Mouse (Mus musculus) stomach, embryonic 14.5 days (tissue): Measurements from ENCODE around the gene Vwa2. TPM values are rescaled to one million over a fixed set of nuclear protein-coding genes. Genes with fewer than 3 reads are reported as not detected.

Experiments
- ATAC-seq: fragments of 200-750 bp; cut with Nextera tagmentation; 2 replicates; pipeline ENCODE4 v1.8.0; 2017; ENCODE audit warnings: low read depth, moderate TSS enrichment; ENCODE audit not compliant: insufficient number of reproducible peaks, insufficient read depth, low FRiP score
- H3K27ac ChIP-seq: fragments of 300-500 bp; sonication (generic); 2 replicates; pipeline ENCODE4 v1.5.1; 2014; ENCODE audit warnings: mild to moderate bottlenecking, low read length, moderate library complexity, mixed read lengths
- H3K27me3 ChIP-seq: fragments of 300-500 bp; sonication (generic); 2 replicates; pipeline ENCODE4 v1.6.1; 2014; ENCODE audit warnings: low read length, control low read depth, mixed read lengths; ENCODE audit not compliant: control insufficient read depth, insufficient read depth
- H3K36me3 ChIP-seq: fragments of 300-500 bp; sonication (generic); 2 replicates; pipeline ENCODE4 v1.6.1; 2014; ENCODE audit warnings: mild to moderate bottlenecking, control low read depth, low read length, moderate library complexity, mixed read lengths; ENCODE audit not compliant: control insufficient read depth, insufficient read depth
- H3K4me1 ChIP-seq: fragments of 300-500 bp; sonication (generic); 2 replicates; pipeline ENCODE4 v1.6.1; 2014; ENCODE audit warnings: low read length, control low read depth, mixed read lengths; ENCODE audit not compliant: control insufficient read depth, insufficient read depth
- H3K4me2 ChIP-seq: fragments of 300-500 bp; sonication (generic); replicated peaks from 2 replicates; pipeline ENCODE4 v1.6.1; 2014; ENCODE audit warnings: low read depth, low read length, control low read depth
- H3K4me3 ChIP-seq: fragments of 300-500 bp; sonication (generic); 2 replicates; pipeline ENCODE4 v1.5.1; 2014; ENCODE audit warnings: low read depth, low read length, control low read depth
- H3K9ac ChIP-seq: fragments of 300-500 bp; sonication (generic); replicated peaks from 2 replicates; pipeline ENCODE4 v1.6.1; 2014; ENCODE audit warnings: low read depth, mild to moderate bottlenecking, control low read depth, low read length, moderate library complexity, mixed read lengths
- H3K9me3 ChIP-seq: fragments of 300-500 bp; sonication (generic); 2 replicates; pipeline ENCODE4 v1.6.1; 2016; ENCODE audit warnings: low read depth, low read length, control low read depth; ENCODE audit not compliant: control insufficient read depth
- WGBS: fragments of 180-500 bp; shearing (Covaris S2); extraction: QIAGEN DNeasy Blood & Tissue Kit; methylation state at CpG from one replicate; pipeline ENCODE4 v1.1.7; 2014; 5-methylcytosine and 5-hydroxymethylcytosine counted together
- polyA plus RNA-seq: library from polyadenylated mRNA; unstranded; fragments of >200 nt; fragmentation: Nextera tagmentation; extraction: Ambion mirVana; gene quantifications from 2 replicates; pipeline ENCODE4 v1.2.1, GENCODE M21; 2014

The Vwa2 gene
- polyA plus RNA-seq, 1 experiment from 2014 or later: 3.3 TPM

DNA sequence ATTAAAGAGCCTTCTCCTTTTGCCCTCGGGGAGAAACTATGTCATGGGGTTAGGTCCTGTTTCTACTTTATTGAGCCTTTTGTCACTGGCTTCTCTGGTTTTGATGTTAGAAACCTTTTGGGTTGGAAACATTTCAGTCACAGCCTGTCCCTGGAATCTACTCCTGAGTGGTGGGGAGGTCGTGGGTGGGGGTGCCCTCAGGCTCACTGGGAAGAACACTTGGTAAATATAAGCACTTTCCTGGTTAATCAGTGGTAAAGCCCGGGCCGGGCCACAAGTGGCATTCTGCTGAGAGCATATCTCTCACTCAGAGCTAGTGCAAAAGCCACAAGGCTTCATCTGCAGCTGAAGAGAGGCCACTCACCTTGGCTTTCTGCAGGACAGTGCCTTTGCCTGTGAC lies 39.7 kb downstream of the Vwa2 start:
- H3K36me3 ChIP-seq: peaks cover 12% of the 10 kb centered on the region
- no peaks in the 10 kb centered on the region for H3K27me3 ChIP-seq
- no peak overlapping the region for H3K4me3 ChIP-seq
- WGBS: 73% methylated on average over 4 of the region's 4 CpGs
- no peaks in the 10 kb centered on the region for H3K9me3 ChIP-seq
- H3K27ac ChIP-seq: no peak overlapping the region
- H3K9ac ChIP-seq: no peak overlapping the region
- H3K4me2 ChIP-seq: no peak overlapping the region
- 0 out of 2 replicates have a peak, but pooled peaks cover 4% of the 10 kb centered on the region for H3K4me1 ChIP-seq
- ATAC-seq: no peak

DNA sequence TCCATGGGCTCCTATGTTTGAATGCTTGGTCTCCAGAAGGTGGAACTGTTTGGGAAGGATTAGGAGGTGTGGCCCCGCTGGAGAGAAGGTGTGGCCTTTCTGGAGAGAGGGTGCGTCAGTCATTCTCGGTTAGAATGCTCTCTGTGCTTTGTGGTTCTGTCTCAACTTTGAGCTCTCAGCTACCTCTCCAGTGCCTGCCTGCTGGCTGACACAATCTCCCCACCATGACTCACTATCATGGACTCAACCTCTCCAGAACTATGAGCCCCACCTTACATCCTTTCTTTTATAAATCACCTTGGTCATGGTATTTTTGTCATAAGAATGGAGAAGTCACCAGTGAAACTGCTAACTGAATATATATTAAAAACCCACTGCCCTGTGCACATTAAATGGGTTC lies 40.6 kb downstream of the Vwa2 start:
- 95% methylated on average over 3 of the region's 3 CpGs for WGBS
- Histone ChIP-seq H3K4me3 (no peak overlapping the region), H3K4me2 (no peak overlapping the region), H3K4me1 (0 out of 2 replicates have a peak, but pooled peaks cover 4% of the 10 kb centered on the region), H3K36me3 (peaks cover 12% of the 10 kb centered on the region), H3K27me3 (no peaks in the 10 kb centered on the region), H3K9ac (no peak overlapping the region), H3K9me3 (no peaks in the 10 kb centered on the region), H3K27ac (peak overlapping the region; percentile 21; the same call in 1 of the 2 replicates)
- ATAC-seq: no peak

DNA sequence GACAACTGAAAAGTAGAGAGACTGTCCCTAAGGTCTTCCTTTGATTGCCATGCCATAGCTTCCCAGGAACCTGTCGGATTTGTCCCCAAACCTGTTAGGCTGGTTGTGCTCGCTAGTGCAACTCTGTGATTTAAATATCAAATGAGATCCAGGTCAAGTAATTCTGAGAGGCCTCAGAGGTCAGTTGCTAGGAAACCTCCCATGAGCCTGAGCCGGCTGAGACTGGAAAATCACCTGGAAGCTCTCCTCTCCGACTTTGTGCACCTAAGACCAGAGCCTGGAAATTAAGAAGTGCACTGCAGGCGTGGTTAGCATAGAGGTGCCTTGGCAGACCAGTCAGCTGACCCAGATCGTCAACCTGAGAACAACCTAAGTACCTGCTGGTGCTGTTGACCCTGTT lies 41.0 kb downstream of the Vwa2 start:
- Histone ChIP-seq H3K36me3 (peaks cover 12% of the 10 kb centered on the region), H3K27ac (peak overlapping the region; percentile 52; the same call in 1 of the 2 replicates), H3K4me3 (no peak overlapping the region), H3K9me3 (no peaks in the 10 kb centered on the region), H3K4me1 (0 out of 2 replicates have a peak, but pooled peaks cover 4% of the 10 kb centered on the region), H3K9ac (no peak overlapping the region), H3K27me3 (no peaks in the 10 kb centered on the region), H3K4me2 (no peak overlapping the region)
- 43% methylated on average over 6 of the region's 6 CpGs for WGBS
- peak; percentile 67 for ATAC-seq

DNA sequence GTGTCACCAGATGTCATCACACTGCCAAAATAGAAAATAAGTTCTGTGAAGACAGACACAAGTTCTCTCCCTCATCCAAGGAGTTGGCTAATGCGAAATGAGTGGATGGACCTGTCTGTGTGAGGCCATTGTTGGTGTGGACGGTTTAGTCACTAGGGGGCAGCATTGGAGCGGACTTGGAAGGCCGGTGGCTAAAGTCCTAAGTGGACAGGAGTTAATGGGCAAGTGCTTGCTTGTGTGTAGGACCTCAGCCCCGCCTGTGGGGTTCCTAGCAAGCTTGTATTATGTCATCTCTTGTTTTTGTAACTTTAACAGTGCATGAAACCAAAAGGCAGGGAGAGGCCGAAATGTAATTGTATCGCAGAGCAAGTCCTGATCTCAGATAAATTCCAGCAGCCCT lies 45.6 kb downstream of the Vwa2 start:
- peak; percentile 50; the same call in 1 of the 2 replicates for ATAC-seq
- H3K9me3 ChIP-seq: no peaks in the 10 kb centered on the region
- no peak overlapping the region for H3K27ac ChIP-seq
- H3K9ac ChIP-seq: no peak overlapping the region
- no peak overlapping the region for H3K4me3 ChIP-seq
- no peaks in the 10 kb centered on the region for H3K27me3 ChIP-seq
- 0 out of 2 replicates have a peak, but pooled peaks cover 4% of the 10 kb centered on the region for H3K4me1 ChIP-seq
- H3K36me3 ChIP-seq: peaks cover 4% of the 10 kb centered on the region
- WGBS: 15% methylated on average over 7 of the region's 7 CpGs
- no peak overlapping the region for H3K4me2 ChIP-seq

DNA sequence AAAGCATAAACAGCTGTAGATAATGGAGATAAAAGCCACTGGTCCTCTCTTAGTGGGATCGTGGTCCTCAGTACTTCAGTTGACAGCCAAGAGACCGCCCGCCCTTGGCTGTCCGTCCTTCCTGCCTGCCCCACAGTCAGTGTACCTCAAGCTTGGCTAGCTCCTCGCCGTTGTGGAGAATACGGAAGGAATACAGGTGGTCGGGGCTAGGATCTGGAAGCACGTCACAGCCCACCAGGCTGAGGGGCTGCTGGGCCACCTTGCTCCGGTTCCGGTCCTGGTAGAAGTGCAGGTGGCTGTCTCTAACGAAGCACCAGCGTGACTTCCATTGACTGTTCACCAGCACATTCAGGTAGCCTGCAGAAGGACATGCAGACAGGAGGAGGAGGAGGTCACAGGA lies 46.2 kb downstream of the Vwa2 start:
- no peaks in the 10 kb centered on the region for H3K9me3 ChIP-seq
- no peak overlapping the region for H3K9ac ChIP-seq
- H3K4me3 ChIP-seq: no peak overlapping the region
- H3K36me3 ChIP-seq: peaks cover 3% of the 10 kb centered on the region; the same call in 1 of the 2 replicates
- no peak overlapping the region for H3K27ac ChIP-seq
- H3K4me2 ChIP-seq: no peak overlapping the region
- H3K27me3 ChIP-seq: no peaks in the 10 kb centered on the region
- 0 out of 2 replicates have a peak, but pooled peaks cover 4% of the 10 kb centered on the region for H3K4me1 ChIP-seq
- ATAC-seq: no peak
- 85% methylated on average over 13 of the region's 13 CpGs for WGBS

DNA sequence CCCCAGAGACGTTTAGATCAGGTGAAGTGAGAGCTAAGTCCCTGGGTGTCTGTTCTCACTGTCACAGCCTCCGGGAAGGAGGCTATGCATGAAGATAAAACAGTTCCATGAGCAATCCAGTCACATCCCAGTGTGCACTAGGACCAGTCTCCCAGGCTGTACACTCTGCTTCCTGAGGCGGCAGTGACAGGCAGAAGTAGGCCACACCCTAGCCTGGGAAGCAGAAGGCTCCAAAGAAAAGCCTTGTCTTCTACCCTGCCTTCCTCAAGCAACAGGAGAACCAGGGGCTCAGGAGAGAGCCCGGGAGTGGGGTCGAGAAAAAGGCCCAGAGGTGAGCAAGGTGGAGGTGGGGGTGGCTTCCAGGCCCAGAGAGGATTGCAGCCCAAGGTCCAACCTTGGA lies 47.7 kb downstream of the Vwa2 start:
- H3K4me1 ChIP-seq: no peaks in the 10 kb centered on the region
- no peaks in the 10 kb centered on the region for H3K36me3 ChIP-seq
- H3K4me2 ChIP-seq: no peak overlapping the region
- ATAC-seq: no peak
- 71% methylated on average over 5 of the region's 5 CpGs for WGBS
- H3K9ac ChIP-seq: no peak overlapping the region
- no peaks in the 10 kb centered on the region for H3K27me3 ChIP-seq
- no peak overlapping the region for H3K4me3 ChIP-seq
- H3K9me3 ChIP-seq: no peaks in the 10 kb centered on the region
- no peak overlapping the region for H3K27ac ChIP-seq

DNA sequence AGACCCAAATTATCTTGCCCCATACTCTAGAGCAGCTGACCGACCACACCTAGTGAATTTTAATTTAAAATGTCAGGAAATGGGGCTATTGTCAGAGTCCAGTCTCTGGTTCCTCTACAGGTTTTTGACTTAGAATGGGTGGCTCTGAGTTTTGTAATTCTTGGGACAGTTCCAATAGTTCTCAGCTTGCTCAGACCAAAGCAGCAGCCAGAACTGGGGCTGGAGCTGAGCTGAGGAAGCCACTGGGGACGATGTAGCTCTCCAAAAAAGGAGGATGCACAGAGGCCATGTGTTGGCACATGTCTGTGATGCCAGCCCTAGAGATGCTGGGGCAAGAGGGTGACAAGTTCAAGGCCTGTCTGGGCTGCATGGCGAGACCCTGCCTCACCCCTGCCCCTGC lies 55.3 kb downstream of the Vwa2 start:
- 69% methylated on average over 3 of the region's 3 CpGs for WGBS
- no peak for ATAC-seq

DNA sequence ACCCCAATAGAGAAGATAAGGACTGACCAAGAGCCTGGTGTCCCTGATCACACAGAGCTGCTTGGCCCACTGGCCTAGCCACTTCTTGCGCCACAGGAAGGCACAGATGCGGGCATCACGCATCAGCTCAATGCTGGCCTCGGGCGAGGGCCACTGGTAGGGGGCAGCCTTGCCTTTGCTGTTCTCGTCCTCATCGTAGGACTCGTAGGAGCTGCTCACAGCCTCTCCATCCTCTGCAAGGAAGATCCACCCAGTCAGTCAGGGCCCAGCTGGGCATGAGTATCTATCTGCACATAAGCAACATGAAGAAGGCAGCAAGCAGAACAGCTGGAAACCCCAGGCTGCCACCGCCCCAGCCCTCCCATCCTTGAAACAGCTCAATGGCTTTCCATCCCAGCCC lies 56.0 kb downstream of the Vwa2 start:
- ATAC-seq: no peak
- Histone ChIP-seq H3K9ac (no peak overlapping the region), H3K9me3 (no peaks in the 10 kb centered on the region), H3K36me3 (no peaks in the 10 kb centered on the region), H3K27ac (no peak overlapping the region), H3K4me2 (no peak overlapping the region), H3K4me1 (no peaks in the 10 kb centered on the region), H3K27me3 (no peaks in the 10 kb centered on the region), H3K4me3 (no peak overlapping the region)
- WGBS: 79% methylated on average over 9 of the region's 9 CpGs

More for the DNA sequence above, 55.3 kb downstream of the Vwa2 start:
- no peaks in the 10 kb centered on the region for H3K27me3 ChIP-seq
- no peak overlapping the region for H3K4me3 ChIP-seq
- no peaks in the 10 kb centered on the region for H3K4me1 ChIP-seq
- H3K9me3 ChIP-seq: no peaks in the 10 kb centered on the region
- H3K9ac ChIP-seq: no peak overlapping the region
- H3K4me2 ChIP-seq: no peak overlapping the region
- no peaks in the 10 kb centered on the region for H3K36me3 ChIP-seq
- no peak overlapping the region for H3K27ac ChIP-seq

DNA sequence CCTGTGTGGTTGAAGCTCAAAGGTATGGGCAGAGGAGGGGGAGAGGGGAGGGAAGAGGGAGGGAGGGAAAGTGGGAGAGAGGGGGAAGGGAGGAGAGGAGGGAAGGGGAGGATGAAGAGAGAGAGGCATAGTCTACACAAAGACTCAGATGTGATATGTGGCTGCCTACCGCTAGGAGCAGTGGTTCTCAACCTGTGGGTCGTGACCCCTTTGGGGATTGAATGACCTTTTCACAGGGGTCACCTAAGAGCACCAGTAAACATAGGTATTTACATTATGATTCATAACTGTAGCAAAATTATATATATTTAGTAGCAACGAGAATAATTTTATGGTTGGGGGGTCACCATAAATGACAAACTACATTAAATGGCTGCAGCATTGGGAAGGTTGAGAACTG lies 59.8 kb downstream of the Vwa2 start:
- no peaks in the 10 kb centered on the region for H3K36me3 ChIP-seq
- H3K4me2 ChIP-seq: no peak overlapping the region
- no peak overlapping the region for H3K27ac ChIP-seq
- H3K9me3 ChIP-seq: no peaks in the 10 kb centered on the region
- no peak for ATAC-seq
- H3K4me1 ChIP-seq: no peaks in the 10 kb centered on the region
- no peak overlapping the region for H3K4me3 ChIP-seq
- no peak overlapping the region for H3K9ac ChIP-seq
- H3K27me3 ChIP-seq: no peaks in the 10 kb centered on the region
- WGBS: 81% methylated on average over 3 of the region's 3 CpGs
